Mouse (Mus musculus) hindbrain, postnatal 0 days (tissue): ENCODE measurements around the gene Prickle2. TPM values are rescaled to one million over a fixed set of nuclear protein-coding genes. Genes with fewer than 3 reads are reported as not detected.

Experiments
- ATAC-seq: fragments of 200-750 bp; cut with Nextera tagmentation; 2 replicates; pipeline ENCODE4 v1.8.0; 2017; ENCODE audit warnings: mild to moderate bottlenecking, moderate TSS enrichment, moderate library complexity
- DNase-seq: peaks from one replicate; pipeline ENCODE4 v3.0.0-alpha.2; 2015; ENCODE audit warnings: low spot score
- H3K27ac ChIP-seq: fragments of 300-500 bp; sonication (generic); 2 replicates; pipeline ENCODE4 v1.5.1; 2014; ENCODE audit warnings: mild to moderate bottlenecking
- H3K27me3 ChIP-seq: fragments of 300-500 bp; sonication (generic); 2 replicates; pipeline ENCODE4 v1.6.1; 2014; ENCODE audit warnings: low read length, mixed read lengths; ENCODE audit not compliant: insufficient read depth
- H3K36me3 ChIP-seq: fragments of 300-500 bp; sonication (generic); 2 replicates; pipeline ENCODE4 v1.6.1; 2014; ENCODE audit warnings: low read length, mixed read lengths; ENCODE audit not compliant: insufficient read depth
- H3K4me1 ChIP-seq: fragments of 300-500 bp; sonication (generic); 2 replicates; pipeline ENCODE4 v1.6.1; 2014; ENCODE audit warnings: antibody characterized with exemption, low read length, mixed read lengths; ENCODE audit not compliant: insufficient read depth
- H3K4me2 ChIP-seq: fragments of 300-500 bp; sonication (generic); 2 replicates; pipeline ENCODE4 v1.6.1; 2014; ENCODE audit warnings: low read depth, mild to moderate bottlenecking, low read length, moderate library complexity, mixed read lengths
- H3K4me3 ChIP-seq: fragments of 300-500 bp; sonication (generic); 2 replicates; pipeline ENCODE4 v1.5.1; 2014; ENCODE audit warnings: low read length
- H3K9ac ChIP-seq: fragments of 300-500 bp; sonication (generic); replicated peaks from 2 replicates; pipeline ENCODE4 v1.6.1; 2014; ENCODE audit warnings: mild to moderate bottlenecking, low read length, moderate library complexity, mixed read lengths
- H3K9me3 ChIP-seq: fragments of 300-500 bp; sonication (generic); 2 replicates; pipeline ENCODE4 v1.6.1; 2016; ENCODE audit warnings: low read length, mixed read lengths
- CTCF ChIP-seq: IDR thresholded peaks from 2 replicates; pipeline ENCODE4 v1.5.1; 2016; ENCODE audit warnings: antibody characterized with exemption, control low read depth, low read depth
- WGBS: fragments of 180-500 bp; shearing (Covaris S2); extraction: QIAGEN DNeasy Blood & Tissue Kit; methylation state at CpG from one replicate; pipeline ENCODE4 v1.1.7; 2014; 5-methylcytosine and 5-hydroxymethylcytosine counted together
- polyA plus RNA-seq: library from polyadenylated mRNA; unstranded; fragments of >200 nt; fragmentation: Nextera tagmentation; extraction: Ambion mirVana; gene quantifications from 2 replicates; pipeline ENCODE4 v1.2.1, GENCODE M21; 2015
- total RNA-seq: library from RNA; depleted of rRNA; stranded (reverse); fragments of >200 nt; gene quantifications from 2 replicates; pipeline ENCODE4 v1.2.3, GENCODE M21; 2014

Prickle2 gene
- total and polyA plus RNA-seq, 2 experiments from 2014 or later, result 11.3 to 38.7 TPM

DNA sequence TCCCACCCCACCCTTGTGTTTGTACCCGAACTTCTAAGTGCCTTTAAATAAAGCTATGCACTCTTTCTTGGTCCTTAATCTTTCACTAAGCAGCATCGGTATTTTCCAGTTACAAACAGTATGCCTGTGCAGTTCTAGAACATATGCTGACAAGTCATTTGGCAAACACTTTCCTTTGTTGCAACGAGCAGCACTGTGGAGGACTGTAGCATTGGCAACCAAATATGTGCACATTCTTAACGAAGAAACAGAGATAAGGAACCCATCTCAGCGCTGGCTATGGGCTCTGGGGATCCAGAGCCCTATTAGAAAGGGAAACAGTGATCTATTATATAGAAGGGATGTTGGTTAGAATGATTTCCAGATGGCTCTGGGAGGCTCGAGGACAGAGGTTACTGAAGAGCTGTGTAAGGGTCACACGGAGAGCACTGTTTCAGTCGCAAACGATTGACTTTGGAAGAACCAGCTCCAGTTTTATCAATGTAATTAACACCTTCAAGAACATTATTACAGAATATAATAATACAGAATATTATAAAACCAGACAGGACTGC, 96.2 kb downstream of the Prickle2 start:
- Histone ChIP-seq H3K4me2 (no peak overlapping the region), H3K9me3 (no peaks in the 10 kb centered on the region), H3K36me3 (no peaks in the 10 kb centered on the region), H3K4me3 (no peak overlapping the region), H3K9ac (no peak overlapping the region), H3K27ac (peak overlapping the region; percentile 2; the same call in 1 of the 2 replicates), H3K27me3 (no peaks in the 10 kb centered on the region), H3K4me1 (0 out of 2 replicates have a peak, but pooled peaks cover 6% of the 10 kb centered on the region)
- no peak for TF ChIP-seq CTCF
- 55% methylated on average over 9 of the region's 9 CpGs for WGBS
- no peak for ATAC-seq
- peak; percentile 25 for DNase-seq

DNA sequence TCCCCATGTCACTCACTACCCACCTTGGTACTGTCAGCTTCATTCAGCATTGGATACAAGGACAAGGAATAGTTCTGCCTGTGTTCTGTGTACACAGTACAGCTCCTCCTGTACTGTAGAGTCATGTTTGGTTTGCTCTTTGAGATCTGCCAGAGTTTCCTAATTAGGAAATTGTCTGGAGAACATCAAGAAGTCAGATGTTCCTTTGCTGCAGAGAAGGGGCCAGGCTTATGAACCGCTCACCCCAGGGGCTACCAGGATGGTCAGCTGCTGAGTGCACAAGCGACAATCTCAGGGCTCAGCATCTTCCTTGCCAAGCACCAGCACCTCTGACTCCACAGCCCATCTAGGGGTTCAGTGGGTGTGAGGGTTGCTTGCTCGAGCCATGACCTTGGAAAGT, 96.9 kb downstream of the Prickle2 start:
- TF ChIP-seq CTCF, result no peak
- no peak overlapping the region for H3K9ac ChIP-seq
- 0 out of 2 replicates have a peak, but pooled peaks cover 6% of the 10 kb centered on the region for H3K4me1 ChIP-seq
- H3K27ac ChIP-seq, result peak overlapping the region; percentile 2; the same call in 1 of the 2 replicates
- 81% methylated on average over 3 of the region's 3 CpGs for WGBS
- H3K27me3 ChIP-seq, result no peaks in the 10 kb centered on the region
- H3K9me3 ChIP-seq, result no peaks in the 10 kb centered on the region
- no peak overlapping the region for H3K4me2 ChIP-seq
- H3K4me3 ChIP-seq, result no peak overlapping the region
- H3K36me3 ChIP-seq, result no peaks in the 10 kb centered on the region
- ATAC-seq, result no peak
- DNase-seq, result no peak

GRCm38 (mm10) chr6:92605156-92605555, 100.8 kb downstream of the Prickle2 start:
- no peaks in the 10 kb centered on the region for H3K9me3 ChIP-seq
- WGBS, result 52% methylated on average over 2 of the region's 2 CpGs
- H3K4me2 ChIP-seq, result no peak overlapping the region
- H3K4me3 ChIP-seq, result no peak overlapping the region
- H3K36me3 ChIP-seq, result no peaks in the 10 kb centered on the region
- no peak overlapping the region for H3K27ac ChIP-seq
- ATAC-seq, result no peak
- no peak overlapping the region for H3K9ac ChIP-seq
- H3K27me3 ChIP-seq, result no peaks in the 10 kb centered on the region
- 0 out of 2 replicates have a peak, but pooled peaks cover 6% of the 10 kb centered on the region for H3K4me1 ChIP-seq
- no peak for DNase-seq
- TF ChIP-seq CTCF, result no peak

DNA sequence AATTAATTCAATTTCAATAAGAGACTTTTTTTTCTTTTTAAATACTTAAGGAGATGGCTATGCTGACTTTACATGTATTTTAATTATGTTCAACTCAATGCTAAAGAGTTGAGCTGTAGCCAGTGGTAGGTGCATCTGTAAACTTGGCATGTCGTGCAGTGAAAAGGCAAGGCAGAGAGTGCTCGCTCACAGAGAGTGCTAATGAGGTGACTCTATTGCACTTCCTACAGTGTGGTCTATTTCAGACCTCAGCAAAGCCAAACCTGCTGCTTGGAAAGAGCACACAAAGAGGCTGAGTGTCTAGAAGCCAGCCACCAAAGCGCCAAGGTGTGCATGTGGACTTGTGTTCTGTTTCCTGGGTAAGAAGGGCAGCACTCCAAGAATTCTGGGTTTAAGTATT, 109.6 kb downstream of the Prickle2 start:
- no peaks in the 10 kb centered on the region for H3K27me3 ChIP-seq
- ATAC-seq (peak; percentile 61; the same call in 1 of the 2 replicates), DNase-seq (peak; percentile 45)
- H3K36me3 ChIP-seq, result no peaks in the 10 kb centered on the region
- H3K9me3 ChIP-seq, result no peaks in the 10 kb centered on the region
- no peak overlapping the region for H3K4me2 ChIP-seq
- WGBS, result 29% methylated on average over 3 of the region's 3 CpGs
- H3K4me3 ChIP-seq, result no peak overlapping the region
- no peak overlapping the region for H3K9ac ChIP-seq
- no peaks in the 10 kb centered on the region for H3K4me1 ChIP-seq
- TF ChIP-seq CTCF, result no peak
- 0 out of 2 replicates have a peak overlapping the region, but pooled peaks have one; percentile 5 for H3K27ac ChIP-seq

- Histone ChIP-seq H3K36me3 (no peaks in the 10 kb centered on the region), H3K27ac (no peak overlapping the region), H3K9me3 (no peaks in the 10 kb centered on the region), H3K27me3 (no peaks in the 10 kb centered on the region), H3K4me1 (no peaks in the 10 kb centered on the region), H3K4me2 (no peak overlapping the region), H3K4me3 (no peak overlapping the region), H3K9ac (no peak overlapping the region)
- ATAC-seq, result no peak
- WGBS, result 66% methylated on average over 5 of the region's 5 CpGs
- DNase-seq, result no peak
- TF ChIP-seq CTCF, result no peak
Observed at GRCm38 (mm10) chr6:92589381-92590065, 116.4 kb downstream of the Prickle2 start.

DNA sequence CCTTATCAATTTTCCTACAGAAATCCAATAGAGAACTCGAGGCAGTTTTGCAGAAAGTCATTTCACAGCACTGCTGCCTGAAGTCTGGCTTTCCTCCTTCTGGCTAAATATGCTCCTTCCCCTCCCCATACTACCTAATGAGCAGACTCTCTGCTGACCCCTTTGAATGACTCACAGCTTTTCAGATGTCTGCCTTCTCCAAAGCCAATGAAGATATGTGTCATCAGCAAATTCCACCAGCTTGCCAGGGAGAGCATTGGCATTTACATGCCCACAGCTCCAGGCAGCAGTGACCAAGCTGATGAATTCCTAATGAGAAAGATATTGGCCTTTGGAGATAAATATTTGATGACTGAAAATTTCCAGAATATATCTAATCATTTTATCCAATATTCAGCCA, 121.9 kb downstream of the Prickle2 start:
- TF ChIP-seq CTCF, result no peak
- ATAC-seq (no peak), DNase-seq (no peak)
- no peak overlapping the region for H3K27ac ChIP-seq
- no peak overlapping the region for H3K4me3 ChIP-seq
- no peaks in the 10 kb centered on the region for H3K9me3 ChIP-seq
- no peak overlapping the region for H3K4me2 ChIP-seq
- no peaks in the 10 kb centered on the region for H3K36me3 ChIP-seq
- WGBS, result 38% methylated on average over 1 of the region's 1 CpGs
- H3K4me1 ChIP-seq, result no peaks in the 10 kb centered on the region
- no peaks in the 10 kb centered on the region for H3K27me3 ChIP-seq
- no peak overlapping the region for H3K9ac ChIP-seq

DNA sequence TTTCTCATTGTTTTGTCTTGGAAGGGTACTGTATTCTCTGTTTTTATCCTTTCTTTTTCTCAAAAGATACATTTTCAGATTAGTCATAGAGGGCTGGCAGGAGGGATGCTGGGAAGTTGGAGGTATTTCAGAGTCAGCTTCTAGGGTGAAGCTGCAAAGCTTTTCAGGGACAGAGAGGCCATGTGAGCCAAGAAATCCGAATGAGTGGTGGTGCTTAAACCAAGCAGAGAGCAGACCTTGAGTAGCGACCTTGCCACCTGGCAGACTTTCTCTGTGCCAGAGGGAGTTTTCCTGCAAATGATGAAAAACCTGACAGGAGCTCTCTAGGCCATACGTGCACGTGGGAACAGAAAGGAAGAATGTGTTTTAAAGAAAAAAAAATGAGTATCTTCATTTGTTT, 130.7 kb downstream of the Prickle2 start:
- Histone ChIP-seq H3K27ac (no peak overlapping the region), H3K4me3 (no peak overlapping the region), H3K27me3 (no peaks in the 10 kb centered on the region), H3K4me2 (no peak overlapping the region), H3K36me3 (no peaks in the 10 kb centered on the region), H3K9me3 (no peaks in the 10 kb centered on the region), H3K9ac (no peak overlapping the region), H3K4me1 (no peaks in the 10 kb centered on the region)
- no peak for TF ChIP-seq CTCF
- WGBS, result 45% methylated on average over 4 of the region's 4 CpGs
- ATAC-seq (no peak), DNase-seq (peak; percentile 27)
